In the genomic region with DNA sequence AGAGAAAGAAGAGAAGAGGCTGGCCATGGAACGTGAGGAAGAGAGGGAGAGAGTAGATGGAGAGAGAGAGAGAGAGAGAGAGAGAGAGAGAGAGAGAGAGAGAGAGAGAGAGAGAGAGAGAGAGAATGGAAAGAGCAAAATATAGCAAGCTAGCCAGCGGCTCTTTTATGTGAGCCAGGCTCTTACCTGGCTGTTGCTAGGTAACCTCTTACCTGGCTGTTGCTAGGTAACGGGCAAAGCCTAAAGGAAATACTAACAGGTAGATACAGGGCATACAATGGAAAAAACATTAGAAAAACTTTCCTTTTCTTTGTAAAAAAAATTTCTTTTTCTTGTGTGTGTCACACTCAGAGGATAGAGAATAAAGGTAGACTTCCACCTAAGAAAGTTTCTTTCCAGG, we compare ENCODE assay signal across 34 mouse cellular contexts. TPM values are rescaled to one million over a fixed set of nuclear protein-coding genes. Genes with fewer than 3 reads are reported as not detected.
DNase-seq lines count a peak whose midpoint lies in the region; ATAC-seq and TF ChIP-seq lines count a peak whose summit lies in the region.
"Had no signal": no experiment of that assay in that cellular context is flagged by ENCODE, and none has a peak within 500 bp of the region (broad histone marks: within the 10 kb centered on the region; RNA-seq: fewer than 3 reads in every experiment).

No protein-coding gene starts in this region.

- TF ChIP-seq POLR2A in lung, adult 2 months (IDR thresholded peaks at IDR 0.05; ENCODE audit: borderline replicate concordance, extremely low read depth, low read depth, low read length), result no peak

- H3K4me2 ChIP-seq in forebrain, embryonic 13.5 days, result no peak overlapping the region
- H3K4me2 ChIP-seq in neural tube, embryonic 15.5 days, result no peak overlapping the region
- H3K4me2 ChIP-seq in midbrain, postnatal 0 days (ENCODE audit: low read depth, low read length, poor library complexity, severe bottlenecking), result no peak overlapping the region
- H3K4me2 ChIP-seq: embryonic facial prominence, embryonic 13.5 days; forebrain, embryonic 12.5 days; heart, embryonic 13.5 days; liver, embryonic 12.5 days; stomach, embryonic 15.5 days had no signal

- no peak overlapping the region for H3K9ac ChIP-seq in forebrain, embryonic 13.5 days
- H3K9ac ChIP-seq in neural tube, embryonic 15.5 days (replicated peaks), result no peak overlapping the region
- H3K9ac ChIP-seq in midbrain, postnatal 0 days (replicated peaks; ENCODE audit: low read length, poor library complexity, severe bottlenecking), result no peak overlapping the region
- H3K9ac ChIP-seq: embryonic facial prominence, embryonic 13.5 days; forebrain, embryonic 12.5 days; heart, embryonic 13.5 days; liver, embryonic 12.5 days; liver, postnatal 0 days; stomach, embryonic 15.5 days had no signal

- no peak for ATAC-seq in forebrain, embryonic 13.5 days
- 0 out of 2 replicates have a peak, but pooled peaks have one; percentile 54 for ATAC-seq in neural tube, embryonic 15.5 days (ENCODE audit: low FRiP score)
- ATAC-seq in midbrain, postnatal 0 days (ENCODE audit: low FRiP score), result peak; percentile 85
- ATAC-seq: intestine, postnatal 0 days; liver, embryonic 12.5 days; liver, postnatal 0 days had no signal

- TF ChIP-seq CTCF in lung, adult 2 months (IDR thresholded peaks at IDR 0.05; ENCODE audit: insufficient read depth, low read length), result no peak
- no peak for TF ChIP-seq CTCF in midbrain, postnatal 0 days (IDR thresholded peaks at IDR 0.05)

- no peaks in the 10 kb centered on the region for H3K27me3 ChIP-seq in forebrain, embryonic 10.5 days (ENCODE audit: poor library complexity, severe bottlenecking)
- no peaks in the 10 kb centered on the region for H3K27me3 ChIP-seq in forebrain, embryonic 13.5 days
- H3K27me3 ChIP-seq in neural tube, embryonic 15.5 days (replicated peaks), result no peaks in the 10 kb centered on the region
- no peaks in the 10 kb centered on the region for H3K27me3 ChIP-seq in midbrain, postnatal 0 days (ENCODE audit: insufficient read depth, low read length)
- H3K27me3 ChIP-seq: embryonic facial prominence, embryonic 13.5 days; forebrain, embryonic 12.5 days; stomach, embryonic 15.5 days had no signal

- H3K27ac ChIP-seq in forebrain, embryonic 10.5 days, result 0 out of 2 replicates have a peak overlapping the region, but pooled peaks have one; percentile 11
- H3K27ac ChIP-seq in forebrain, embryonic 13.5 days, result no peak overlapping the region
- no peak overlapping the region for H3K27ac ChIP-seq in neural tube, embryonic 15.5 days (replicated peaks)
- peak overlapping the region; percentile 87 for H3K27ac ChIP-seq in midbrain, postnatal 0 days (ENCODE audit: low read depth, low read length)
- H3K27ac ChIP-seq: embryonic facial prominence, embryonic 13.5 days; forebrain, embryonic 12.5 days; heart, adult 2 months; heart, embryonic 13.5 days; liver, embryonic 12.5 days; stomach, embryonic 15.5 days had no signal

- no peak for DNase-seq in forebrain, embryonic 10.5 days (ENCODE audit: extremely low spot score, low spot score)
- peak; percentile 31 to 67 for DNase-seq in lung, adult 18-20 months
- DNase-seq in lung, adult 2 months, result no peak
- no peak for DNase-seq in neural tube, embryonic 10.5 days (ENCODE audit: extremely low spot score, low spot score)
- DNase-seq in midbrain, postnatal 0 days (ENCODE audit: low spot score), result peak; percentile 72
- no peak for DNase-seq in urinary bladder, postnatal 25 days (ENCODE audit: low spot score)
- DNase-seq: adrenal gland, adult 8-10 months; cerebellum, adult 11 months; cerebellum, adult 9-10 months; cerebellum, postnatal 36 days; heart, adult 2 months; heart, postnatal 10 days; kidney, adult 9 months; kidney, postnatal 10 days; layer of hippocampus, postnatal 36 days; left cerebral cortex, postnatal 4 days; liver, postnatal 0 days; retina, postnatal 1 day; right cerebral cortex, postnatal 25 days; thymus, postnatal 25 days had no signal

- no peaks in the 10 kb centered on the region for H3K9me3 ChIP-seq in forebrain, embryonic 10.5 days
- no peaks in the 10 kb centered on the region for H3K9me3 ChIP-seq in forebrain, embryonic 13.5 days (replicated peaks)
- H3K9me3 ChIP-seq in neural tube, embryonic 15.5 days (replicated peaks), result no peaks in the 10 kb centered on the region
- H3K9me3 ChIP-seq in midbrain, postnatal 0 days (ENCODE audit: low read length), result no peaks in the 10 kb centered on the region
- H3K9me3 ChIP-seq: embryonic facial prominence, embryonic 13.5 days; forebrain, embryonic 12.5 days; G1E; heart, embryonic 13.5 days; liver, embryonic 12.5 days; stomach, embryonic 15.5 days had no signal

- H3K36me3 ChIP-seq in forebrain, embryonic 10.5 days (replicated peaks), result no peaks in the 10 kb centered on the region
- H3K36me3 ChIP-seq in forebrain, embryonic 13.5 days (ENCODE audit: poor library complexity, severe bottlenecking), result no peaks in the 10 kb centered on the region
- no peaks in the 10 kb centered on the region for H3K36me3 ChIP-seq in neural tube, embryonic 15.5 days
- no peaks in the 10 kb centered on the region for H3K36me3 ChIP-seq in midbrain, postnatal 0 days (ENCODE audit: insufficient read depth, low read length)
- H3K36me3 ChIP-seq: embryonic facial prominence, embryonic 13.5 days; forebrain, embryonic 12.5 days; G1E; heart, embryonic 13.5 days; stomach, embryonic 15.5 days had no signal

- 43% methylated on average over 3 of the region's 3 CpGs for WGBS in forebrain, embryonic 10.5 days
- 60% methylated on average over 3 of the region's 3 CpGs for WGBS in forebrain, embryonic 13.5 days
- WGBS in lung, adult 2 months, result 52% methylated on average over 3 of the region's 3 CpGs
- WGBS in neural tube, embryonic 15.5 days, result 63% methylated on average over 3 of the region's 3 CpGs
- WGBS in midbrain, postnatal 0 days, result 40% methylated on average over 3 of the region's 3 CpGs

- peaks cover 35% of the 10 kb centered on the region for H3K4me1 ChIP-seq in forebrain, embryonic 10.5 days
- H3K4me1 ChIP-seq in forebrain, embryonic 13.5 days, result peaks cover 14% of the 10 kb centered on the region
- H3K4me1 ChIP-seq in lung, adult 2 months (ENCODE audit: control insufficient read depth, insufficient read depth, low read length), result no peaks in the 10 kb centered on the region
- H3K4me1 ChIP-seq in neural tube, embryonic 15.5 days, result peaks cover 10% of the 10 kb centered on the region
- peaks cover 6% of the 10 kb centered on the region; the same call in 1 of the 2 replicates for H3K4me1 ChIP-seq in midbrain, postnatal 0 days (ENCODE audit: insufficient read depth, low read length)

- H3K4me3 ChIP-seq in forebrain, embryonic 10.5 days, result no peak overlapping the region
- H3K4me3 ChIP-seq in forebrain, embryonic 13.5 days, result no peak overlapping the region
- H3K4me3 ChIP-seq in lung, adult 2 months (replicated peaks; ENCODE audit: extremely low read depth, low read depth, low read length), result no peak overlapping the region
- H3K4me3 ChIP-seq in neural tube, embryonic 15.5 days (replicated peaks), result no peak overlapping the region
- no peak overlapping the region for H3K4me3 ChIP-seq in midbrain, postnatal 0 days (ENCODE audit: low read depth, low read length)
- H3K4me3 ChIP-seq: embryonic facial prominence, embryonic 13.5 days; erythroblast, embryonic 14.5 days; forebrain, embryonic 12.5 days; heart, adult 2 months; heart, embryonic 13.5 days; liver, embryonic 12.5 days; stomach, embryonic 15.5 days had no signal

RNA-seq across cellular contexts. Expression of gene Serping1, which starts 2.5 kb away (rescaled TPM):
- polyA plus RNA-seq in forebrain, embryonic 10.5 days (2016; fragmentation: Nextera tagmentation; extraction: Ambion mirVana), result 22.7 and 23.2 TPM in 2 replicates
- polyA plus RNA-seq in forebrain, embryonic 13.5 days (2015; fragmentation: Nextera tagmentation; extraction: Ambion mirVana), result 22.3 and 25.6 TPM in 2 replicates
- polyA plus RNA-seq in lung, adult 2 months (2012; rRNA removed), result 822 and 853 TPM in 2 replicates
- polyA plus RNA-seq in neural tube, embryonic 15.5 days (2015; fragmentation: Nextera tagmentation; extraction: Ambion mirVana), result 33.1 and 38.3 TPM in 2 replicates
- 19.9 and 20.9 TPM in 2 replicates for total RNA-seq in midbrain, postnatal 0 days (2014; rRNA removed)
- 30.6 and 31.9 TPM in 2 replicates for polyA plus RNA-seq in midbrain, postnatal 0 days (2015; fragmentation: Nextera tagmentation; extraction: Ambion mirVana)
- total RNA-seq: G1E; hematopoietic stem cell, adult 5-6 weeks; megakaryocyte progenitor cell, adult 5-6 weeks had no signal
- polyA plus RNA-seq: erythroblast, embryonic 14.5 days; G1E had no signal

RNA-seq across cellular contexts. Expression of gene Ube2l6, which starts 20.9 kb away (rescaled TPM):
- polyA plus RNA-seq in forebrain, embryonic 10.5 days (2016; fragmentation: Nextera tagmentation; extraction: Ambion mirVana), result 28.8 and 33.1 TPM in 2 replicates
- polyA plus RNA-seq in forebrain, embryonic 13.5 days (2015; fragmentation: Nextera tagmentation; extraction: Ambion mirVana), result 19.1 and 21.1 TPM in 2 replicates
- 45.0 and 47.0 TPM in 2 replicates for polyA plus RNA-seq in lung, adult 2 months (2012; rRNA removed)
- polyA plus RNA-seq in neural tube, embryonic 15.5 days (2015; fragmentation: Nextera tagmentation; extraction: Ambion mirVana), result 20.1 and 30.9 TPM in 2 replicates
- 14.0 and 16.5 TPM in 2 replicates for total RNA-seq in midbrain, postnatal 0 days (2014; rRNA removed)
- polyA plus RNA-seq in midbrain, postnatal 0 days (2015; fragmentation: Nextera tagmentation; extraction: Ambion mirVana), result 14.2 and 15.1 TPM in 2 replicates

RNA-seq across cellular contexts. Expression of gene Gm19426, which starts 34.3 kb away (rescaled TPM):
- 8.5 and 8.8 TPM in 2 replicates for polyA plus RNA-seq in forebrain, embryonic 10.5 days (2016; fragmentation: Nextera tagmentation; extraction: Ambion mirVana)
- 6.1 and 7.5 TPM in 2 replicates for polyA plus RNA-seq in forebrain, embryonic 13.5 days (2015; fragmentation: Nextera tagmentation; extraction: Ambion mirVana)
- 1.8 and 4.1 TPM in 2 replicates for polyA plus RNA-seq in lung, adult 2 months (2012; rRNA removed)
- 5.0 and 5.9 TPM in 2 replicates for polyA plus RNA-seq in neural tube, embryonic 15.5 days (2015; fragmentation: Nextera tagmentation; extraction: Ambion mirVana)
- 0.88 and 1.1 TPM in 2 replicates for total RNA-seq in midbrain, postnatal 0 days (2014; rRNA removed)
- polyA plus RNA-seq in midbrain, postnatal 0 days (2015; fragmentation: Nextera tagmentation; extraction: Ambion mirVana), result 2.1 and 2.4 TPM in 2 replicates
- total RNA-seq: G1E; hematopoietic stem cell, adult 5-6 weeks had no signal
- polyA plus RNA-seq: G1E had no signal

RNA-seq across cellular contexts. Expression of gene Ypel4, which starts 43.8 kb away (rescaled TPM):
- polyA plus RNA-seq in forebrain, embryonic 10.5 days (2016; fragmentation: Nextera tagmentation; extraction: Ambion mirVana), result 6.4 and 8.2 TPM in 2 replicates
- 18.2 and 19.5 TPM in 2 replicates for polyA plus RNA-seq in forebrain, embryonic 13.5 days (2015; fragmentation: Nextera tagmentation; extraction: Ambion mirVana)
- 1.6 and 2.0 TPM in 2 replicates for polyA plus RNA-seq in lung, adult 2 months (2012; rRNA removed)
- polyA plus RNA-seq in neural tube, embryonic 15.5 days (2015; fragmentation: Nextera tagmentation; extraction: Ambion mirVana), result 15.0 and 16.2 TPM in 2 replicates
- 12.9 and 15.0 TPM in 2 replicates for total RNA-seq in midbrain, postnatal 0 days (2014; rRNA removed)
- 14.3 and 14.7 TPM in 2 replicates for polyA plus RNA-seq in midbrain, postnatal 0 days (2015; fragmentation: Nextera tagmentation; extraction: Ambion mirVana)

RNA-seq across cellular contexts. Expression of gene Smtnl1, which starts 44.7 kb away (rescaled TPM):
- 0.46 TPM in 1 of 2 replicates, not detected in the other for polyA plus RNA-seq in forebrain, embryonic 10.5 days (2016; fragmentation: Nextera tagmentation; extraction: Ambion mirVana)
- 0.09 TPM in 1 of 2 replicates, not detected in the other for polyA plus RNA-seq in forebrain, embryonic 13.5 days (2015; fragmentation: Nextera tagmentation; extraction: Ambion mirVana)
- 3.5 TPM in 1 of 2 replicates, not detected in the other for polyA plus RNA-seq in lung, adult 2 months (2012; rRNA removed)
- polyA plus RNA-seq in neural tube, embryonic 15.5 days (2015; fragmentation: Nextera tagmentation; extraction: Ambion mirVana), result not detected in 2 replicates
- not detected in 2 replicates for total RNA-seq in midbrain, postnatal 0 days (2014; rRNA removed)
- not detected in 2 replicates for polyA plus RNA-seq in midbrain, postnatal 0 days (2015; fragmentation: Nextera tagmentation; extraction: Ambion mirVana)
- total RNA-seq: adrenal gland, adult 8-10 months; G1E; heart, adult 2 months; layer of hippocampus, postnatal 36 days; left cerebral cortex, postnatal 4 days; megakaryocyte progenitor cell, adult 5-6 weeks had no signal
- polyA plus RNA-seq: forebrain, embryonic 12.5 days; G1E; heart, adult 2 months; large intestine, adult 2 months; neural tube, embryonic 14.5 days had no signal

Comparison
In these comparisons a context has a peak if more than half of its experiments do, and no peak if none do; other contexts are left out.
1. DNase-seq: peak in lung, adult 18-20 months (2 of 2) and midbrain, postnatal 0 days (single experiment); none in forebrain, embryonic 10.5 days (single experiment), lung, adult 2 months (single experiment), neural tube, embryonic 10.5 days (single experiment) and urinary bladder, postnatal 25 days (single experiment).
2. H3K27ac ChIP-seq: peak in forebrain, embryonic 10.5 days (single experiment) and midbrain, postnatal 0 days (single experiment); none in forebrain, embryonic 13.5 days (single experiment) and neural tube, embryonic 15.5 days (single experiment).
3. RNA of gene Serping1, which starts 2.5 kb away (polyA plus RNA-seq): 822 to 853 TPM in lung, adult 2 months; 33.1 to 38.3 TPM in neural tube, embryonic 15.5 days, 30.6 to 31.9 TPM in midbrain, postnatal 0 days, 22.3 to 25.6 TPM in forebrain, embryonic 13.5 days and 22.7 to 23.2 TPM in forebrain, embryonic 10.5 days; every median in the first group is over 10 times any median in the second.